Mouse (Mus musculus): ENCODE data around the gene Ccdc61.

Gene Ccdc61

GRCm38 (mm10) chr7:18848395-18848794, 61.8 kb downstream of the Ccdc61 start:
- no peak for DNase-seq

- no peak for DNase-seq
Observed at GRCm38 (mm10) chr7:18844811-18845210, 65.4 kb downstream of the Ccdc61 start.

GRCm38 (mm10) chr7:18841174-18841567, 69.0 kb downstream of the Ccdc61 start:
- DNase-seq = peak; percentile 4 to 10

Data from cerebellum, postnatal 10 days (tissue).